Mouse (Mus musculus): Measurements from ENCODE around the gene Mettl25. TPM values are rescaled to one million over a fixed set of nuclear protein-coding genes. Genes with fewer than 3 reads are reported as not detected.

Gene Mettl25
- polyA plus RNA-seq (2012; rRNA removed), result 4.8 and 5.3 TPM in 2 replicates

GRCm38 (mm10) chr10:105840928-105841888 lies at the start of gene Mettl25, which contains the start of gene Ccdc59:
Mettl25 (minus strand) TSS chr10:105841380.
Ccdc59 (plus strand) TSS chr10:105841067.
- Histone ChIP-seq H3K4me1 (ENCODE audit: control insufficient read depth, insufficient read depth, low read length) (0 out of 2 replicates have a peak, but pooled peaks cover 2% of the 10 kb centered on the region), H3K4me3 (replicated peaks; ENCODE audit: extremely low read depth, low read depth, low read length) (peak within 1 kb of the TSS; percentile 98)
- WGBS, result under 1% methylated on average over 89 of the region's 90 CpGs
- DNase-seq, result peak; percentile 97
- TF ChIP-seq POLR2A (IDR thresholded peaks at IDR 0.05; ENCODE audit: borderline replicate concordance, extremely low read depth, low read depth, low read length) (peak; percentile 74; the same call in 1 of the 2 replicates), CTCF (IDR thresholded peaks at IDR 0.05; ENCODE audit: insufficient read depth, low read length) (peak; percentile 39; the same call in 1 of the 2 replicates)

- DNase-seq, result no peak
- H3K4me1 ChIP-seq (ENCODE audit: control insufficient read depth, insufficient read depth, low read length), result no peaks in the 10 kb centered on the region
- 39% methylated on average over 4 of the region's 4 CpGs for WGBS
- TF ChIP-seq POLR2A (IDR thresholded peaks at IDR 0.05; ENCODE audit: borderline replicate concordance, extremely low read depth, low read depth, low read length) (no peak), CTCF (IDR thresholded peaks at IDR 0.05; ENCODE audit: insufficient read depth, low read length) (no peak)
- H3K4me3 ChIP-seq (replicated peaks; ENCODE audit: extremely low read depth, low read depth, low read length), result no peak overlapping the region
These were observed 26.1 kb upstream of the Mettl25 start for GRCm38 (mm10) chr10:105867312-105867711.

GRCm38 (mm10) chr10:105851136-105851535 lies 10.0 kb upstream of the Mettl25 start:
- 65% methylated on average over 4 of the region's 4 CpGs for WGBS
- Histone ChIP-seq H3K4me1 (ENCODE audit: control insufficient read depth, insufficient read depth, low read length) (no peaks in the 10 kb centered on the region), H3K4me3 (replicated peaks; ENCODE audit: extremely low read depth, low read depth, low read length) (no peak overlapping the region)
- DNase-seq, result no peak
- TF ChIP-seq POLR2A (IDR thresholded peaks at IDR 0.05; ENCODE audit: borderline replicate concordance, extremely low read depth, low read depth, low read length), result no peak
- no peak for TF ChIP-seq CTCF (IDR thresholded peaks at IDR 0.05; ENCODE audit: insufficient read depth, low read length)

DNA sequence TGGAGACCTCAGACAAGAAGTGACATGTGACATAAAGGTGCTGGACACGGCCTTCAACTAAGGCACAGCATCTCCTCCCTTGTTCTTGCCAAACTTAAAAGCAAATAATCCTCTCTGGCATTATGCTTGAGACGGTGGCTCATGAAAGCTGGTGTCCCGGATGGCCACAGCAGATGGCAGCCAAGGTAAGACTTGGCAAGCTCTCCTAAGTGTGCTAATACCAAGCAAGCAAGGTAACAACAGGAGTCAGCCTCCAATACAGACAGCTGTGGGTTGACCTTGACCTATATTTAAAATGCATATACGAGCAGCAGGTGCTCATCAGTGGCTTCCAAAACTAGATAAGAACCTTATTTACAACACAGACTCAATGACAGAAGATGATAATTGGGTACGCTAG lies 9.1 kb upstream of the Mettl25 start:
- no peak overlapping the region for H3K4me3 ChIP-seq (replicated peaks; ENCODE audit: extremely low read depth, low read depth, low read length)
- no peak for DNase-seq

DNA sequence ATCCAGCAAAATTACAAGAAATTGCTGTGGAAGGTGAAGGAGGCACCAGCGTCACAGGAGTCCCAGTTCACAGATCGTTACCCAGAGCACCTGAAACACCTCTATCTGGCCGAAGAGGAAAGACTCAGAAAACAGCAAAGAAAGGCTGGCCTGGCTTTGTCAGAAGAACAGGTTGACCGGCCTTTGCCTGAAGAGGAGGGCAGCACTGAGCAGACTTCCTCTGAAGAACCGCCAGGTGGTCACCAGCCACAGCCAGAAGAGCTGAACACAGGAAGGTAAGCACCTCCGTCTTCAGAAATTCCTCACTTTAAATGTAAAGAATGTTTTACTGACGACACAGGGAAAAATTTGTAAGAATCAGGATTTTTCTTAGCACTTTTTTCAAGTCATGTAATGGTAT lies 1.4 kb upstream of the Mettl25 start:
- TF ChIP-seq POLR2A (IDR thresholded peaks at IDR 0.05; ENCODE audit: borderline replicate concordance, extremely low read depth, low read depth, low read length) (no peak), CTCF (IDR thresholded peaks at IDR 0.05; ENCODE audit: insufficient read depth, low read length) (no peak)
- 72% methylated on average over 7 of the region's 7 CpGs for WGBS
- 0 out of 2 replicates have a peak, but pooled peaks cover 2% of the 10 kb centered on the region for H3K4me1 ChIP-seq (ENCODE audit: control insufficient read depth, insufficient read depth, low read length)
- no peak overlapping the region for H3K4me3 ChIP-seq (replicated peaks; ENCODE audit: extremely low read depth, low read depth, low read length)
- DNase-seq, result no peak

More for the DNA sequence above, 9.1 kb upstream of the Mettl25 start:
- H3K4me1 ChIP-seq (ENCODE audit: control insufficient read depth, insufficient read depth, low read length), result no peaks in the 10 kb centered on the region
- WGBS, result 87% methylated on average over 5 of the region's 5 CpGs
- TF ChIP-seq POLR2A (IDR thresholded peaks at IDR 0.05; ENCODE audit: borderline replicate concordance, extremely low read depth, low read depth, low read length), result no peak
- TF ChIP-seq CTCF (IDR thresholded peaks at IDR 0.05; ENCODE audit: insufficient read depth, low read length), result no peak

- DNase-seq, result no peak
- H3K4me1 ChIP-seq (ENCODE audit: control insufficient read depth, insufficient read depth, low read length), result no peaks in the 10 kb centered on the region
- TF ChIP-seq CTCF (IDR thresholded peaks at IDR 0.05; ENCODE audit: insufficient read depth, low read length) (peak; percentile 22; the same call in 1 of the 2 replicates), POLR2A (IDR thresholded peaks at IDR 0.05; ENCODE audit: borderline replicate concordance, extremely low read depth, low read depth, low read length) (no peak)
- 65% methylated on average over 10 of the region's 10 CpGs for WGBS
- no peak overlapping the region for H3K4me3 ChIP-seq (replicated peaks; ENCODE audit: extremely low read depth, low read depth, low read length)
These were observed 6.5 kb downstream of the Mettl25 start for GRCm38 (mm10) chr10:105834627-105835228.

DNA sequence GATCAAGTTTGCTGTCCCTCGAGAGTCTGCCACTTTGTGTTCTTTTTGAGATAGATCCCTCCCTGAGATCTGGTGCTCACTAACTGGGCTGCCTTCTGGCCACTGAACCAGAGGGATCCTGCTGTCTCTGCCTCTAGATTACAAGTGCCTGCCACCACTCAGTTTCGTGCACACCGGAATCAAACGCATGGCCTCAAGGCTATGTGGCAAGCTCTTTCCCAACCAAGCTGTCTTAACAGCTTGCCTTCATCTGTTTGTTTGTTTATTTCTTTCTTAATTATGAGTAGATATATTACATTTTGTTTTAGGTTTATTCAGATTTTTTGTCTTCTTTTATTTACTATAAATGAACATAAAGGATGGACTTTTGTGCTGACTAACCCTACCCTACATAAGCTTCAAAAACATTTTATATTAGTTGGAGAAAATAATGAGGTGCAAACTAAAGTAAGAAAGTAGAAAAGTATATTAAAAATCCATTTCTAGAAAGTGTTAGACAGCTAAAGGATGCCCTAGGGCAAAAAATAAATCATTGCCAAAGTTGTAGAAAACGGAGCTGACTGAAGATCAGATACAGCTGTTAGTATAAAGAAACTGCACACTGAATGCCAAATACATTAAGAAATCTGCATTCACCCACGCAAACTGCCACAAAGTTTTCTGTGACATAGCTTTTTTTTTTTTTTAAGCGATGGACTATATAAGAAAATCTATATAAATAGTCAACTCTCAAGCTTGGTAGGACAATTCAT lies 34.7 kb downstream of the Mettl25 start:
- WGBS, result 67% methylated on average over 7 of the region's 7 CpGs
- no peak for TF ChIP-seq CTCF (IDR thresholded peaks at IDR 0.05; ENCODE audit: insufficient read depth, low read length)
- TF ChIP-seq POLR2A (IDR thresholded peaks at IDR 0.05; ENCODE audit: borderline replicate concordance, extremely low read depth, low read depth, low read length), result no peak
- no peak for DNase-seq
- no peak overlapping the region for H3K4me3 ChIP-seq (replicated peaks; ENCODE audit: extremely low read depth, low read depth, low read length)
- H3K4me1 ChIP-seq (ENCODE audit: control insufficient read depth, insufficient read depth, low read length), result no peaks in the 10 kb centered on the region

DNA sequence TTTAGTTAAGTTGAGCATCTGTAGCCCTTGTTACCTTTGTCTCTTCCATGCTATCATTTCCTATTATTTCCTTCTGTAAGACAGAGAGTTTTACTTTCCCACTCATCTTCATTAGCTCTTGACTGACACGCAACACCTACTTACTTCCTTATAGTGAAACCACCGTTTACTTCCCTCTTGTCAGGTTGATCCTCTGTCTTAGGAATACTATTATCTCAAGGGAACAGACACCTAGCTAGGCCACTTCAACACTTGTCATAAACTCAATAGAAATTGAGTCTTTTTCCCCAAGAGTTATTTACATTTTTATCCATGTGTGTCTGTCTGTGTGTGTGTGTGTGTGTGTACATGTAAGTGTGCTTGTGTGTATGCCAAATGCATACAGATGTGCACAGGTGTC lies 37.7 kb downstream of the Mettl25 start:
- Histone ChIP-seq H3K4me3 (replicated peaks; ENCODE audit: extremely low read depth, low read depth, low read length) (no peak overlapping the region), H3K4me1 (ENCODE audit: control insufficient read depth, insufficient read depth, low read length) (no peaks in the 10 kb centered on the region)
- no peak for TF ChIP-seq POLR2A (IDR thresholded peaks at IDR 0.05; ENCODE audit: borderline replicate concordance, extremely low read depth, low read depth, low read length)
- no peak for TF ChIP-seq CTCF (IDR thresholded peaks at IDR 0.05; ENCODE audit: insufficient read depth, low read length)
- no peak for DNase-seq
- 82% methylated on average over 2 of the region's 2 CpGs for WGBS

- 95% methylated on average over 6 of the region's 6 CpGs for WGBS
- no peaks in the 10 kb centered on the region; the same call in 1 of the 2 replicates for H3K4me1 ChIP-seq (ENCODE audit: control insufficient read depth, insufficient read depth, low read length)
- no peak overlapping the region for H3K4me3 ChIP-seq (replicated peaks; ENCODE audit: extremely low read depth, low read depth, low read length)
- no peak for DNase-seq
- TF ChIP-seq POLR2A (IDR thresholded peaks at IDR 0.05; ENCODE audit: borderline replicate concordance, extremely low read depth, low read depth, low read length), result no peak
- no peak for TF ChIP-seq CTCF (IDR thresholded peaks at IDR 0.05; ENCODE audit: insufficient read depth, low read length)
These were observed 39.0 kb downstream of the Mettl25 start for GRCm38 (mm10) chr10:105802132-105802531.
